Mouse (Mus musculus): ENCODE data around the gene Pla2g12a.

The Pla2g12a gene

GRCm38 (mm10) chr3:129898886-129899285 lies 20.5 kb downstream of the Pla2g12a start:
- DNase-seq (ENCODE audit: inconsistent age in 2 of 2, low spot score in 1 of 2) = no peak

DNA sequence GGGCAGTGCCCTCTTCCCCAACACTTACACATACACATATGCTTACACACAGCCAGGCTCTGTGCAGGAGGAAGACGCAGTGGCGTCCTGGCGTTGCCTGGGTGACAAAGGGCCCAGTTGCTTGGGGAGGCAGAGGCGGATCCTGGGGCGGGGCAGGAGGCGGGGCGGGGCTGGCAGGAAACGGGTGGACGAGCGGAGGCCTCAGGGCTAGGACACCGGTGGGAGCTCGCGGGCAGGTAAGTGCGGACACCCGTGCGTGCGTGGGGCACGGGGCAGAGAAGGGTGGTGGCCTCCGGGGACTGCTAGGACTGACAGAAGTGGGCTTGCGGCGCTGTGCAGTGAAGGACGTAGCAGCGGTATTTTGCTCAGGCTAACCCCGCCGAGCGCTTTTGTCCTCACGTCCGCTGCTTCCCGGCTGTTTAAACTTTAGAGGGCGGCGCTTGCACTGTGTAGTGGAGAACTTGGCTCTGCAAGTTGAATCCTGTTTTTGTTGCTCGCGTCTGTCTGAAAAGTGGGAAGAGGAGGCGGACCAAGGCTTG lies 22.9 kb downstream of the Pla2g12a start, which contains the start of gene Casp6:
TSS of gene Casp6 (plus strand) at position 155 of the 539 bp plus-strand sequence.
- DNase-seq (ENCODE audit: inconsistent age in 2 of 2, low spot score in 1 of 2) = peak; percentile 87 to 97

- DNase-seq (ENCODE audit: inconsistent age in 2 of 2, low spot score in 1 of 2) = no peak
Observed at GRCm38 (mm10) chr3:129903369-129903768, 25.0 kb downstream of the Pla2g12a start.

- peak in 1 of 2 experiments; percentile 44 for DNase-seq (ENCODE audit: inconsistent age in 2 of 2, low spot score in 1 of 2)
Observed at GRCm38 (mm10) chr3:129903866-129904265, 25.5 kb downstream of the Pla2g12a start.

- DNase-seq (ENCODE audit: inconsistent age in 2 of 2, low spot score in 1 of 2) = peak; percentile 14 to 63
Observed at GRCm38 (mm10) chr3:129904381-129905132, 26.2 kb downstream of the Pla2g12a start.

GRCm38 (mm10) chr3:129912025-129912424 lies 33.6 kb downstream of the Pla2g12a start:
- DNase-seq (ENCODE audit: inconsistent age in 2 of 2, low spot score in 1 of 2) = no peak

GRCm38 (mm10) chr3:129913241-129913640 lies 34.8 kb downstream of the Pla2g12a start:
- no peak for DNase-seq (ENCODE audit: inconsistent age in 2 of 2, low spot score in 1 of 2)

GRCm38 (mm10) chr3:129917424-129917823 lies 39.0 kb downstream of the Pla2g12a start:
- DNase-seq (ENCODE audit: inconsistent age in 2 of 2, low spot score in 1 of 2) = peak; percentile 43 to 66

DNA sequence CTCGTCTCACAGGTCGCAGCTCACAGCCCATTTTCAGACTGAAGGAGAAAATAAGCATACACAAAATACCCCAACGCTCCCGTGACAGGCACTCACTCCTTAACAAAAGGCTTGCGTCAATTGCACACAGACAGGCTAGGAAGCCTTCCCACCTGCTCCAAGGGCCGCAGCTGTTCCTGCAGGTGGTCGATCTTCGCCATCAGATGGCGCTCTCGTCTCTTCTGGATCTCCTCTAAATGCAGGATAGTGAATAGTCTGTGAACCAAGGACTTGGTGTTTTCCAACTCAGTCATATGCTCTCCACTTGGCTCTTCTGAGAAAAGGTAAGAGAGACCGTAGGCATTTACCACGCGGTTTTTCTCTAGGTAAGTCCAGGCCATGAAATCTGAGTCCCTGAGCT lies 40.0 kb downstream of the Pla2g12a start:
- peak; percentile 61 to 85 for DNase-seq (ENCODE audit: inconsistent age in 2 of 2, low spot score in 1 of 2)

- no peak for DNase-seq (ENCODE audit: inconsistent age in 2 of 2, low spot score in 1 of 2)
Observed at GRCm38 (mm10) chr3:129923581-129923980, 45.2 kb downstream of the Pla2g12a start.

- DNase-seq (ENCODE audit: inconsistent age in 2 of 2, low spot score in 1 of 2) = no peak
Observed at GRCm38 (mm10) chr3:129925861-129926260, 47.5 kb downstream of the Pla2g12a start.

- DNase-seq (ENCODE audit: inconsistent age in 2 of 2, low spot score in 1 of 2) = peak in 1 of 2 experiments; percentile 39
Observed at GRCm38 (mm10) chr3:129930213-129930778, 51.9 kb downstream of the Pla2g12a start.

DNA sequence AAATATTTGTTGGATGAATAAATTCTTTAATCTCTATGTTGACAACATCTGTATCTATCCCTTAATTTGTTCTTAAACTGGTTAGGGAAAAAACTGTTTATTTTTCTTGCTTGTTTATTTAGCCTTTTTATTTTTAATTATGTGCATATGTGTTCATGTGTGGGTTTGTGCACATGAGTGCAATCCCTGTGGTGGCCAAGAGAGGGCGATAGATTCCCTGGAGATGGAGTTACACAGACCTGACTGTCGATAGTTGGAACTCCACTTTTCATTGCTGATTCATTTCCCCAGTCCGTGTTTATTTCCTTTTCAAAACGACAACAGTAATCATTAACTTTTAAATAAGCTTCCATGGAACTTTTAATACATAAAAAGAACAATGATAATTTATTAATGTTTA lies 54.0 kb downstream of the Pla2g12a start:
- DNase-seq (ENCODE audit: inconsistent age in 2 of 2, low spot score in 1 of 2) = no peak

DNA sequence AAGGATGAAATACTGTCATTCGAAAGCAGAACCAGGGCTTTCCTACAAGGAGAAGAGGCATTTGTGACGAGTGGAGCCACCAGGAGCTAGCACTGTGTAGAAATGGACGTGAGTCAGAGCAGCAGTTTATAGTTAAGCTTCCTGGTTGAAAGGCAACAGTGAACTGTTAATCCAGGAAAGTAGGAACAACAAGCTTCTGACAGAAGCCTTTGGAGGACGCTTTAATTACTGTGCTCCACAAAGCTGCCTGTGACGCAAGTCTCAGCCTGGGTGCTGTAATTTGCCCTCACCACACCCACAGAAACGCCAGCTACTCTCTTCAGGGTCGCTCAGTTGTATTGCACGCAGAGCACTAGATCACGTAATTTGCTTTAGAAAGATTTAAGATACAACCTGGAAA lies 58.2 kb downstream of the Pla2g12a start:
- DNase-seq (ENCODE audit: inconsistent age in 2 of 2, low spot score in 1 of 2) = peak; percentile 21 to 72

GRCm38 (mm10) chr3:129937848-129938247 lies 59.4 kb downstream of the Pla2g12a start:
- DNase-seq (ENCODE audit: inconsistent age in 2 of 2, low spot score in 1 of 2) = peak; percentile 24 to 57

DNA sequence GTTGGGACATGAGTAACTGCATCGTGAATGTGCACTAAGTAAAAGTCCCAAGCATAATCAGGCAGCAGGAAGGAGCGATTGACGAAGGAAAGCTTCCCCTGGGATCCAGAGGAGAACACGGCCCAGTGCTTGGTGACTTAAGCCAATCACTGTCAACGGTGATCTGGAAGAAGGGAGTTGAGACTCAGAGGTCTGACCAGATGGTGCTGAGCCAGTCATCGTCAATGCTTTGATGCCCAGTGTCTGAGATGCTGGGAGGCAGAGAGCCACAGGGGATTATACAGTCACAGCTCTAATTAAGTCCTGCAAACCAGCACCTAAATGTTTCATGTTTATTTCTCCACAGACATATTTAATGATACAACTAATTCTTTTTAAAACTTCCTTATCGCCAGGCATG lies 60.7 kb downstream of the Pla2g12a start:
- DNase-seq (ENCODE audit: inconsistent age in 2 of 2, low spot score in 1 of 2) = no peak

DNA sequence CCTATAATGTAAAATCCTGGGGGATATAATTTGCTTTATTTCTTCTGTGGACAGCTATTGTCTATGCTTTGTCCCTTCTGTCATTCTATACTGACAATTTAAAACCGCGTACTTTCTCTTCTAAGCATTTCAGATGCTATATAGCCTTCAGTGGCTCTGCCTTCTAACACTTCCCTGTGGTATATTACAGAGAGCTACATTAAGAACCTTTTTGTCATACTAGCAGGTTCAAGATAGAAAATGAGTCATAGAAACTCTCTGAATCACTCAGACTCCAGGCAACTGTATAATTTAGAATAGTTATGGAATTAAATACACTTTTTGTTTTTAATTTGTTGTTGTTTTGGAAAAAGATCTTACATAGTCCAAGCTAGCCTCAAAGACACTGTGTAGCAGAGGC lies 62.4 kb downstream of the Pla2g12a start:
- no peak for DNase-seq (ENCODE audit: inconsistent age in 2 of 2, low spot score in 1 of 2)

- DNase-seq (ENCODE audit: inconsistent age in 2 of 2, low spot score in 1 of 2) = peak in 1 of 2 experiments; percentile 24
Observed at GRCm38 (mm10) chr3:129941291-129941690, 62.9 kb downstream of the Pla2g12a start.

- DNase-seq (ENCODE audit: inconsistent age in 2 of 2, low spot score in 1 of 2) = no peak
Observed at GRCm38 (mm10) chr3:129943813-129944212, 65.4 kb downstream of the Pla2g12a start.

Data from adrenal gland, adult (tissue).